Mouse (Mus musculus) c-Kit-positive CD71-positive TER-119-positive erythroid progenitor cells, embryonic 14.5 days (primary cell): ENCODE measurements around the gene Ntsr2.
"Not testable (repeated sequence)": the region's sequence is repeated elsewhere in the genome, so short reads cannot be mapped to it uniquely, and the experiment has no call there.

Source experiments
- DNase-seq: peaks from one replicate; pipeline ENCODE4 v3.0.0-alpha.2; 2013; ENCODE audit warnings: low spot score

The Ntsr2 gene

DNA sequence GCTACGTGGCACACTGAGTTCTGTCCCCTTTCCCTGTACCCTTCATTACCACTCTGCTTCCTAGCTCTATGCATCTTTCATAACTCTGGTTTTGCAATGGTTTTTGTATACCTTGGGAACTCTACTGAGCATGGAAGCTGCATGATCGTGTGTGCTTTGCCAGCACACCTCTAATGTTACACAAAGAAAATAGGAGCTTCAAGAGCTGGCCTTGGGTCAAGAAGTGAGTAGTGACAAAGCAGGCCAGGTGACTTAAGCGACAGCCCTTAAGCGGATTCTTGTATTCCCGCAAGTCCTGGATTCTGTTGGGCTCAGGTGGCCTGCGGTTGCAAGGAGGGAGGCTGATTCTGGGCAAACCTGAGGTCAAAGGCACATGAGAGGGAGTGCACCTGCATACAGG is 4.9 kb upstream of the Ntsr2 start:
- no peak for DNase-seq

DNA sequence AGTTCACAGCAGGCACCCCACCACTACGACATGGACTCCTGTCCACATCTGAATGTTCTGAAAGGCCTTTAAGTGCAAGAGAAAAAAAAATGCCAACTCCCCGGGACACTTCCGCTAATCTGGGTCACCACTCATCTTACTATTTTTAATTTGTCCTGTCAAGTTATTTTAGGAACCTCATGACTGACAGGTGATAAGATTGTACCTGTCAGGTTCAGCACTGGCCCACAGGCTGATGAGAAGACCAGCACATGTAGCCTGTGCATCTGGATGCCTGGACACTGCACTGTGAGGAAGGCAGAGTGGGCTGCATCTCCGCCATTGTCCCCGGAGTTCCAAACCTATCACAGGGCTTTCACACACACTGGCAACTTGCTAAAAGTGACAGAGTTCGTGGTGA is 3.4 kb upstream of the Ntsr2 start:
- DNase-seq: no peak

DNA sequence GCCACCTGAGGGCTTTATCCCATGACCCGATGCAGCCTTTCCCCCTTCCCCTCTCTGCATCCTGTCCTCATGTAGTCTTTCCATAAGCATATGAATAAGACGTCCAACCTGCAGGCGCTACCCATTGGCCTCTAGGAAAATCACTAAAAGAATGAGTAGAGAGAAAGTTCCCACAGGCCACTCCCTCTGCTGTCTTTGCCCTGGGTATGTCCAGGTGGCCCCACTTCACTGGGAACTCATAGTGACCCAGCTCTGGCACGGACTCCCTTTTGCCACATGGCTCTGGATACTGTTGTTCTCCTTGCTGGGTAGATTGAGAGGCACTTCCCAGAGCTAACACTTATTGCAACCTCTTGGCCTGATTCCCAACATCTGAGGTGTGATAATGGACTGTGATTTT is 2.4 kb downstream of the Ntsr2 start:
- no peak for DNase-seq

DNA sequence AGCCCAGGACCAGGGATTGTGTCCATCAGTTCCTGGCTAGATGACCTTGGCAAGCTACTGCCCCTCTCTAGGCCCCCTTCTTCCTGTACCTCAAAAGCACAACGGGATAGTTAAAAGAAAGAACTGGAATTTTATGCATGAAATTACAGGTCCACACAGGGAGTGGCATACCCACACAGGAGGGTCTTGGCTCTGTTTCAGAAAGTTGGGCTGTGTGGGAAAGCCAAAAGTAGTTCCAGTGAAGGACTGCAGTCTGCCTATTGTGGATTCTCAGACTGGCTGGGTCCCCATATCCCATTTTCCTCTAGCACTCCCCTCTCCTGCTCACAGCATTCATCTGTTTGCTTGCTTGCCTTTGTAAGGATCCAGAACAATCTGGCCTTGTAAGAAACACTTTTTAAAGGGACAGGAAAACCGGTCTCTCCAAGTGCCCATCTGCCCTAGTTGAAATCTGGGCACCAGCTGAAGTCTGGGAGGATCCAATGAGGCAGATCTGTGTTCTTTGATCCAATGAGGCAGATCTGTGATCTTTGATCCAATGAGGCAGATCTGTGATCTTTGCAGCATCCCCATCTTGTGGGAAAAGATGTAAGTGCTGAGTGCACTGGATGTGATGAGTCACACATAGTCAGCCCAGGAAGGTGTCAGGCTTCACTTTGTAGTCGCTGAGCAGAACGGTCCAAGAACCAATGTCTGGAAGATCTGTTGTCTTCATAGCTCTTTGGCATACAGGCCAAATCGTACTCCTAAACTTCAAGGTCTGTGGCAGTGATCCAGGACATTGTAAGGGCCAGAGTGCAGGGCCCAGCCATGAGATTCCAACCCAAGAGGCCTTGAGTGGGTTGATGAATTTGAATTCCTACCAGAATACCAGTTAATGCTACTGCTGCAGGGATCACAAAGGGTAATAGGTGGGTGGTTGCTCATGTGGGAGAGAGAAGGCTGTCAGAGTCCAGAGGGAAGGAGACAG is 4.0 kb downstream of the Ntsr2 start:
- no peak for DNase-seq

DNA sequence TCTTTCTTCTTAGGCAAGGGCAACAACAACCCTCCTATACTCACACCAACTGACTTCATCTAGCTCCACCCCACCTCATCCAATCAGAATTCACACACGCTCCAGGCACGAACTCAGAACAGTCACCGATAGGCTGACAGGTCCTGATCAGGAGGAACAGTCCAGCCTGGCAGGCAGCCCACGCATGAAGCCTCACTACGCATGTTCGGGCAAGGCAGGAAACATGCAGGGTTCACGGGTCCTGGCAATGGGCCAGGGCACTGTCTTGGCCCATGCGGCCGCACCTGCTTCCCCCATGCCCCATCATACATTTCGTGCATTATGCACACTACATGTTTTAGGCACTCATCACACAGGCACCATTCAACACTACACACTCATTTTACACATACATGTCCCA is 8.3 kb downstream of the Ntsr2 start:
- DNase-seq: no peak

DNA sequence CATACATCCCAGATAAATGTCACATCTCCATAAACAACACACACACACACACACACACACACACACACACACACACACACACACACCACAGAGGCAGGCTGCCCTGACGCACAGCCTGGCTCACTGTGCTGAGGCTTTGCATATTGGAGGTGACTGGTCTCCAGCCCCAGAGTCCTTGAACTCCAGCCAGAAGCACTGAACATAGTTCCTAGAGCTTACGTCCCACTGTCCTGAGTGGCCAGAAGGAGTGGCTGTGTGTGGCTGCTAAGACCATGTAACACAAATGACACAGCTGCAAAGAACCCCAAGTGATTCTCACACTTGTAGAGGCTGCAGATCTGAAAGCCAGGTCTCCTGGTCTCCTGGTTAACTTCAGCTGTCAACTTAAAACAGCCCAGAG is 8.8 kb downstream of the Ntsr2 start:
- no peak for DNase-seq

DNA sequence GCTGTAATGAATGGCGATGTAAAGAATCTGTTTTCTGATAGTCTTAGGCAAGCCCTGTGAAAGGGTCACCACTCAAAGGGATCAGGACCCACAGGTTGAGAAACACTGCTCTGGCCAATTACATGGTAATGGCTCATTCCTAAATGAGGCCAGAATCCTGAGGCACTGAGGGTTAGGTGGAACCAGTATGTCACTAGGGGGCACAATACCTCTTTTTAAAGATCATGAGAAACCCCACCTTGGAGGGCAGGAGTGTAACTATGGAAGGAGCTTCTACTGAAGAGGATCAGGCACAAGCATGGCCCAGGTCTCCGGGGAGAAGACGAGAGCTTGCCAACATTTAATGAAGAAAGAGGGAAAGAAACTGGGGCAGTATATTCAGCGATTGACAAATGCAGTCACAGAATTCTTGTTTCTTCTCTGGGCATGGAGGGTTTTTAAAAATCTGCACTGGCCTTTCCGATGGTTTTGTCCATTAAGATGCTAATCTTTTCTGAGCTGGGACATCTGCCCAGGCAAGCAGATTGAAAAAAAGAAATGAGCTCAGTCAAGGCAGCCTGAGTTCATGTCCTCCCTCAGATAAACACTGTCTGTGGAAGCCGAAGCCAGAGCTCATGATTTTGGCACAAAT is 9.9 kb downstream of the Ntsr2 start:
- DNase-seq: no peak

DNA sequence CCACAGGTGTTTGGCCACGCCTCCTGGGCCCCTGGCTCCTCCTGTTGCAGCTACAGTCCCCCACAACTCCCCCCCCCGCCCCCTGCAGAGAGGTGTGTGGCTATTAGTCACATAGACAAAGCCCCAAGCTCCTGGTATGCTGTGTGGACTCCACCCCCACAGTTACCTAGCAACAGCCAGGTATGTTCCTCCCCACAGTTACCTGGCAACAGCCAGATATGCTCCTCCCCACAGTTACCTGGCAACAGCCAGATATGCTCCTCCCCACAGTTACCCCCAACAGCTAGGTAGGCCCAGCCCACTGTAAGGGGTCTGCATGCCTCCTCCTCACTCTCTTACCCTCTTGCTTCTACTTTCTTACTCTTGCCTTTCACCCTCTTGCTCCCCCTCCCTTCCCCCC is 11.8 kb downstream of the Ntsr2 start:
- DNase-seq: no peak

DNA sequence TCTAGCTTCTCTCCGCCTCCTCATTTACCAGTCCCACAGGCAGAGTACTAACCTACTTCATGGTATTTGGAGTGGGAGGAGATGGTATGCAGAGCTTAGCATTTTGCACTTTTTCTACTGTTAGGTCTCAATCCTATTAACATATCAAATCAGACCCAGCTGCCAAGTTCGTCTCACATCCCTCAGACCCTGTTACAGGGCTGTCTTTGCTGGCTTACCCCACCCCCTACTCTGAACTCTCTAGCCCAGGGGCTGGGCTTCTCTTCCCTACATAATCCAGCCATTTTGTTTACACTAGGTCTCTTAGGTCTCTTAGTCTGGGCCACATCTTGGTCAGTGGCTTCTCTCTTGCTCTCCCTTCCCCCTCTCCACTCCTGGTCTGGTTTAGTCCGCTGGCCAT is 16.0 kb downstream of the Ntsr2 start:
- no peak for DNase-seq

DNA sequence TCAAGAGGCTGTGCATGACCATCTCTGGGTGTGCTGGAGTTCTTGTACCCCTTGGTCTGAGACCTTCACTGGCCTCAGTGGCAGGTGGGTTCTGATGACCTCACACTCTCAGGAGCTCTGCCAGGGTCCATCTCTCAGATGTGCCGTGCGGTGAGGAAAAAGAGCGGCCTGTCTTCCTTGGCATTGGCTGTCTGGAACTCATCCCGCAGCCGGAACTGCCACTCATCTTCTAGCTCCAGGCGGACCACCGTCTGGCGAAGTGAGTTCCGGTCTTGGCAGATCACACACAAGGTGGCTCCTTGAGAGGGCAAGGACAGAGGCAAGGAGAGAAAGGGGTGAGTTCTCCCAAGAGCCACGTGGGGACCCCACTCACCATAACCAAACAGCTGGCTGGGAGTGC is 19.1 kb downstream of the Ntsr2 start:
- no peak for DNase-seq

DNA sequence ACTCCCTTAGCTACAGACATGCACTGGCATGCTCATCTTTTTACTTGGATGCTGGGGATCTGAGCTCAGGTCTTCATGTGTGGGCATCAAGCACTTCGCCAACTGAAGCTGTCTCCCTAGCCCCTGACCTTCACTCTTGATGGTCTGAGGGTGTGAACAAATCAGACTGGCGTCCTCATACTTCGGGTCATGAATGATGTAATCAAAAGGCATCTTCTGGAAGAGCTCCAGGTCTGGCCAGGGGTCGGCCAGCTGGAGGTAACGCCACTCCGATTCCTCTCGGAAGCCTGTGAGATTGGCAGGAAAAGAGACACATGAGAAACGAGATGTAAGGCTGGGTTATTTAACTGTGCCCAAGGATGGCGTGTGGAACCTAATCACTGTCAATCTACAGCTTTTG is 37.4 kb downstream of the Ntsr2 start:
- DNase-seq: no peak

DNA sequence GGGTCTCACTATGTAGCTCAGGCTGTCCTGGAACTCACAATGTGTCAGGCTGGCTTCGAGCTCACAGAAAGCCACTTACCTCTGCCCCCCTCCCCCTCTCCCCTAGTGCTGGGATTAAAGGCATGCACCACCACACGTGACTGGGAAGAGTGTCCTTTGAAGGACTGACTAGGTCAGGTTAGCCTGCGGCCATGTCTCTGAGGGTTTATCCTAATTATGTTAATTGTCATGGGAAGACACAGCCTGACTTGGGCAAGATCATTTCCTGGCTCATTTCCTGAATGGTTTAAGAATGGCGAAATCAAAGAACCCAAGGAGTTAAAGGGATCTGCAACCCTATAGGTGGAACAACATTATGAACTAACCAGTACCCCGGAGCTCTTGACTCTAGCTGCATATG is 41.6 kb downstream of the Ntsr2 start:
- DNase-seq: no peak

DNA sequence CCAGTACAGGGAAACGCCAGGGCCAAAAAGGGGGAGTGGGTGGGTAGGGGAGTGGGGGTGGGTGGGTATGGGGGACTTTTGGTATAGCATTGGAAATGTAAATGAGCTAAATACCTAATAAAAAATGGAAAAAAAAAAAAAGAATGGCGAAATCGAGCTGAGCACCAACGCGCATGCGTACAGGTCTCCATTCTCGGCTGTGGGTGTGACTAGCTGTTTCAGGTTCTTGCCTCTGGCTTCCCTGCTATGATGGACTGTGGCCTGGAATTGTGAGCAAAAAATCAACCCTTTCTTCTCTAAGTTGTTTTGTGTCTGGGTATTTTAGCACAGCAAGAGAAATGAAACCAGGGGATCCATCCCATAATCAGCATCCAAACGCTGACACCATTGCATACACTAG is 42.1 kb downstream of the Ntsr2 start:
- not testable (repeated sequence) for DNase-seq

DNA sequence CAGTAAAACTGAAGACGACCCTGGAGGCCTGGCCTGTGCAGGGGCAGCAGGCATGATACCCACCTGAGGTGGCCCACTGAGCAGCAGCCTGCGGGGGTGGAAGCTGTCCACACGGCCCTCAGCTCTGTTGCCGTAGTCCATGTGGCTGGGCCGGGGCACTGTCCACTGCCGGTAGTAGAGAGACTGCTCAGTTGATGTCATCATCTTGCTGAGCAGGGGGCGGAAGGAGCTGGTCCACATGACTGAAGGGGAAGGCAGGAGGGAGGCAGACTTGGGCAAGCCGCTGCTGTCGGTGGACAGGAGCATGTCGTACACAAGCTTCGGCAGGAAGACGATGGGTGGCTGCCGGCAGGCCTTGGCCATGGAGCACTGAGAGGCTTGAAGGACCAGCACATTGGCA is 43.0 kb downstream of the Ntsr2 start:
- DNase-seq: no peak

DNA sequence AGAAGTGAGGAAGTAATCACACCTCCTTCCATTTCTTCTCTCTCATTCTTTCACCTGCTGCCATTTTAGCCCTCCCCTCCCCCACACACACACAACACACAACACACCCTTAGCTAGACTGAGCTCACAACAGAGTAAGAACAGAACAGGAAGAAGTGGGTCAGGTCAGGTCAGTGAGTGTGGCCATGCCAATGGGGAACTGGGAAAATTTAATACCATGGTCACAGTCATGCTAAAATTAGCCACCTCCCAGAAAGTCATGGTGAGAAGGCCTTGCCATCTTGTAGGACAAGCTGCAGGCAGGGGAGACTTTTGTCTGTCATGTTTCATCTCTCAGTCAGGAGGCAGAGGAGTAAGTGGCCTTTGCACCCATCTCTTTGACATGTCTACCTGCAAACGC is 45.5 kb downstream of the Ntsr2 start:
- no peak for DNase-seq
